Mouse (Mus musculus): ENCODE data around the gene Cdkn2b.

DNA sequence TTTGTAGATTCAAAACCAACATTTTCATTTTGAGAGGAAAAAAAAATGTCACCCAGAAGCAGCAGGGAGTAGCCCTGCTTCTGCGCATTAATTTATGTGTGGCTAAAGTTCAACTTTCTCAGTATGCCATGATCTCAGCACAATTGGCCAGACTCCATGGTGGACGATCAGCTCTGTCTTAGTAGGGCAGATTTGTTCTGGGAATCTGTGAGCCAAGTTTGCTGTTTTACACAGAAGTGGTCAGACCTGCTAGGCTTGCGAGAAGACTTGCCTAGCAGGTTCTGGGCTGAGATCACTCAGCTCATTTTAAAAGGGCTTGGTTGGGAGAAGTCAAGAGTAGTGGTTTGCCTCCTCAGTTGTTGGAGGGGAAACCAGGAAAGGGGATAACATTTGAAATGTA, 49.5 kb upstream of the Cdkn2b start:
- TF ChIP-seq CTCF (IDR thresholded peaks at IDR 0.05; ENCODE audit: borderline replicate concordance, control insufficient read depth, extremely low read depth, insufficient read depth, low read length, poor library complexity): no peak
- no peak for TF ChIP-seq POLR2A (IDR thresholded peaks at IDR 0.05; ENCODE audit: control insufficient read depth, extremely low read depth, insufficient read depth, low read length, poor library complexity)
